Mouse (Mus musculus): Measurements from ENCODE around the gene Mrpl30. TPM values are rescaled to one million over a fixed set of nuclear protein-coding genes. Genes with fewer than 3 reads are reported as not detected.
A peak's percentile ranks its signal among the peaks of the same experiment; 100 is the strongest.

Mrpl30 gene
- polyA plus RNA-seq, 1 experiment from 2014 or later: 272 TPM

- Histone ChIP-seq H3K9ac (replicated peaks; ENCODE audit: low read depth, low read length) (no peak overlapping the region), H3K4me2 (replicated peaks; ENCODE audit: low read depth, low read length) (no peak overlapping the region), H3K27me3 (ENCODE audit: control insufficient read depth, insufficient read depth, low read length) (no peaks in the 10 kb centered on the region), H3K27ac (ENCODE audit: low read length) (no peak overlapping the region), H3K4me3 (ENCODE audit: low read depth, low read length) (no peak overlapping the region), H3K9me3 (ENCODE audit: control insufficient read depth, low read depth, low read length) (no peaks in the 10 kb centered on the region), H3K4me1 (ENCODE audit: control insufficient read depth, insufficient read depth, low read length) (peaks cover 5% of the 10 kb centered on the region; the same call in 1 of the 2 replicates), H3K36me3 (ENCODE audit: control insufficient read depth, insufficient read depth, low read length) (peaks cover 9% of the 10 kb centered on the region)
- no peak for ATAC-seq (ENCODE audit: insufficient number of reproducible peaks, insufficient read depth, low FRiP score, low read depth)
- 75% methylated on average over 4 of the region's 4 CpGs for WGBS
These were observed 5.8 kb upstream of the Mrpl30 start for GRCm38 (mm10) chr1:37884451-37884850.

GRCm38 (mm10) chr1:37889206-37889605 lies 1.1 kb upstream of the Mrpl30 start:
- no peak for ATAC-seq (ENCODE audit: insufficient number of reproducible peaks, insufficient read depth, low FRiP score, low read depth)
- Histone ChIP-seq H3K4me3 (ENCODE audit: low read depth, low read length) (peak overlapping the region; percentile 71), H3K27me3 (ENCODE audit: control insufficient read depth, insufficient read depth, low read length) (no peaks in the 10 kb centered on the region), H3K9ac (replicated peaks; ENCODE audit: low read depth, low read length) (no peak overlapping the region), H3K27ac (ENCODE audit: low read length) (no peak overlapping the region), H3K4me1 (ENCODE audit: control insufficient read depth, insufficient read depth, low read length) (peaks cover 10% of the 10 kb centered on the region; the same call in 1 of the 2 replicates), H3K4me2 (replicated peaks; ENCODE audit: low read depth, low read length) (peak overlapping the region; percentile 60), H3K36me3 (ENCODE audit: control insufficient read depth, insufficient read depth, low read length) (peaks cover 3% of the 10 kb centered on the region), H3K9me3 (ENCODE audit: control insufficient read depth, low read depth, low read length) (no peaks in the 10 kb centered on the region)
- WGBS: 81% methylated on average over 7 of the region's 7 CpGs

GRCm38 (mm10) chr1:37891400-37891799 lies 1.1 kb downstream of the Mrpl30 start:
- Histone ChIP-seq H3K9ac (replicated peaks; ENCODE audit: low read depth, low read length) (peak overlapping the region; percentile 68; the same call in 1 of the 2 replicates), H3K4me3 (ENCODE audit: low read depth, low read length) (peak overlapping the region; percentile 71), H3K36me3 (ENCODE audit: control insufficient read depth, insufficient read depth, low read length) (peaks cover 24% of the 10 kb centered on the region), H3K9me3 (ENCODE audit: control insufficient read depth, low read depth, low read length) (no peaks in the 10 kb centered on the region), H3K27me3 (ENCODE audit: control insufficient read depth, insufficient read depth, low read length) (no peaks in the 10 kb centered on the region), H3K4me1 (ENCODE audit: control insufficient read depth, insufficient read depth, low read length) (peaks cover 10% of the 10 kb centered on the region; the same call in 1 of the 2 replicates), H3K4me2 (replicated peaks; ENCODE audit: low read depth, low read length) (peak overlapping the region; percentile 87), H3K27ac (ENCODE audit: low read length) (no peak overlapping the region)
- ATAC-seq (ENCODE audit: insufficient number of reproducible peaks, insufficient read depth, low FRiP score, low read depth): no peak
- 54% methylated on average over 3 of the region's 3 CpGs for WGBS

- ATAC-seq (ENCODE audit: insufficient number of reproducible peaks, insufficient read depth, low FRiP score, low read depth): no peak
- peaks cover 46% of the 10 kb centered on the region for H3K36me3 ChIP-seq (ENCODE audit: control insufficient read depth, insufficient read depth, low read length)
- no peak overlapping the region for H3K9ac ChIP-seq (replicated peaks; ENCODE audit: low read depth, low read length)
- no peak overlapping the region for H3K27ac ChIP-seq (ENCODE audit: low read length)
- no peaks in the 10 kb centered on the region for H3K27me3 ChIP-seq (ENCODE audit: control insufficient read depth, insufficient read depth, low read length)
- no peak overlapping the region for H3K4me3 ChIP-seq (ENCODE audit: low read depth, low read length)
- H3K9me3 ChIP-seq (ENCODE audit: control insufficient read depth, low read depth, low read length): no peaks in the 10 kb centered on the region
- no peak overlapping the region for H3K4me2 ChIP-seq (replicated peaks; ENCODE audit: low read depth, low read length)
- H3K4me1 ChIP-seq (ENCODE audit: control insufficient read depth, insufficient read depth, low read length): peaks cover 5% of the 10 kb centered on the region; the same call in 1 of the 2 replicates
These were observed 4.3 kb downstream of the Mrpl30 start for GRCm38 (mm10) chr1:37894606-37895005.

GRCm38 (mm10) chr1:37899816-37900215 lies 9.5 kb downstream of the Mrpl30 start:
- no peak overlapping the region for H3K4me2 ChIP-seq (replicated peaks; ENCODE audit: low read depth, low read length)
- no peaks in the 10 kb centered on the region for H3K27me3 ChIP-seq (ENCODE audit: control insufficient read depth, insufficient read depth, low read length)
- H3K9me3 ChIP-seq (ENCODE audit: control insufficient read depth, low read depth, low read length): no peaks in the 10 kb centered on the region
- H3K4me1 ChIP-seq (ENCODE audit: control insufficient read depth, insufficient read depth, low read length): no peaks in the 10 kb centered on the region
- H3K9ac ChIP-seq (replicated peaks; ENCODE audit: low read depth, low read length): no peak overlapping the region
- no peak overlapping the region for H3K4me3 ChIP-seq (ENCODE audit: low read depth, low read length)
- H3K36me3 ChIP-seq (ENCODE audit: control insufficient read depth, insufficient read depth, low read length): peaks cover 40% of the 10 kb centered on the region
- ATAC-seq (ENCODE audit: insufficient number of reproducible peaks, insufficient read depth, low FRiP score, low read depth): no peak
- H3K27ac ChIP-seq (ENCODE audit: low read length): no peak overlapping the region
- WGBS: 67% methylated on average over 4 of the region's 4 CpGs

GRCm38 (mm10) chr1:37900288-37900687 lies 10.0 kb downstream of the Mrpl30 start:
- H3K9me3 ChIP-seq (ENCODE audit: control insufficient read depth, low read depth, low read length): no peaks in the 10 kb centered on the region
- H3K27ac ChIP-seq (ENCODE audit: low read length): no peak overlapping the region
- no peaks in the 10 kb centered on the region for H3K27me3 ChIP-seq (ENCODE audit: control insufficient read depth, insufficient read depth, low read length)
- no peaks in the 10 kb centered on the region for H3K4me1 ChIP-seq (ENCODE audit: control insufficient read depth, insufficient read depth, low read length)
- ATAC-seq (ENCODE audit: insufficient number of reproducible peaks, insufficient read depth, low FRiP score, low read depth): no peak
- H3K9ac ChIP-seq (replicated peaks; ENCODE audit: low read depth, low read length): no peak overlapping the region
- no peak overlapping the region for H3K4me2 ChIP-seq (replicated peaks; ENCODE audit: low read depth, low read length)
- no peak overlapping the region for H3K4me3 ChIP-seq (ENCODE audit: low read depth, low read length)
- peaks cover 35% of the 10 kb centered on the region for H3K36me3 ChIP-seq (ENCODE audit: control insufficient read depth, insufficient read depth, low read length)
- WGBS: 55% methylated on average over 6 of the region's 6 CpGs

GRCm38 (mm10) chr1:37903178-37903577 lies 12.9 kb downstream of the Mrpl30 start:
- no peak for ATAC-seq (ENCODE audit: insufficient number of reproducible peaks, insufficient read depth, low FRiP score, low read depth)
- H3K36me3 ChIP-seq (ENCODE audit: control insufficient read depth, insufficient read depth, low read length): peaks cover 15% of the 10 kb centered on the region; the same call in 1 of the 2 replicates
- no peaks in the 10 kb centered on the region for H3K9me3 ChIP-seq (ENCODE audit: control insufficient read depth, low read depth, low read length)
- H3K4me2 ChIP-seq (replicated peaks; ENCODE audit: low read depth, low read length): no peak overlapping the region
- WGBS: 28% methylated on average over 6 of the region's 6 CpGs
- H3K4me3 ChIP-seq (ENCODE audit: low read depth, low read length): no peak overlapping the region
- no peaks in the 10 kb centered on the region for H3K27me3 ChIP-seq (ENCODE audit: control insufficient read depth, insufficient read depth, low read length)
- H3K4me1 ChIP-seq (ENCODE audit: control insufficient read depth, insufficient read depth, low read length): no peaks in the 10 kb centered on the region
- H3K27ac ChIP-seq (ENCODE audit: low read length): no peak overlapping the region
- H3K9ac ChIP-seq (replicated peaks; ENCODE audit: low read depth, low read length): no peak overlapping the region

- Histone ChIP-seq H3K4me1 (ENCODE audit: control insufficient read depth, insufficient read depth, low read length) (no peaks in the 10 kb centered on the region), H3K9me3 (ENCODE audit: control insufficient read depth, low read depth, low read length) (no peaks in the 10 kb centered on the region), H3K4me2 (replicated peaks; ENCODE audit: low read depth, low read length) (no peak overlapping the region), H3K27ac (ENCODE audit: low read length) (no peak overlapping the region), H3K4me3 (ENCODE audit: low read depth, low read length) (no peak overlapping the region), H3K27me3 (ENCODE audit: control insufficient read depth, insufficient read depth, low read length) (no peaks in the 10 kb centered on the region), H3K9ac (replicated peaks; ENCODE audit: low read depth, low read length) (no peak overlapping the region), H3K36me3 (ENCODE audit: control insufficient read depth, insufficient read depth, low read length) (no peaks in the 10 kb centered on the region)
- ATAC-seq (ENCODE audit: insufficient number of reproducible peaks, insufficient read depth, low FRiP score, low read depth): no peak
- 77% methylated on average over 2 of the region's 2 CpGs for WGBS
These were observed 22.5 kb downstream of the Mrpl30 start for GRCm38 (mm10) chr1:37912751-37913150.

- H3K27ac ChIP-seq (ENCODE audit: low read length): no peak within 1 kb of the TSS
- no peak within 1 kb of the TSS for H3K9ac ChIP-seq (replicated peaks; ENCODE audit: low read depth, low read length)
- H3K4me1 ChIP-seq (ENCODE audit: control insufficient read depth, insufficient read depth, low read length): no peaks in the 10 kb centered on the region
- H3K36me3 ChIP-seq (ENCODE audit: control insufficient read depth, insufficient read depth, low read length): no peaks in the 10 kb centered on the region
- H3K4me2 ChIP-seq (replicated peaks; ENCODE audit: low read depth, low read length): no peak within 1 kb of the TSS
- 71% methylated on average over 5 of the region's 5 CpGs for WGBS
- ATAC-seq (ENCODE audit: insufficient number of reproducible peaks, insufficient read depth, low FRiP score, low read depth): no peak
- no peaks in the 10 kb centered on the region for H3K27me3 ChIP-seq (ENCODE audit: control insufficient read depth, insufficient read depth, low read length)
- H3K4me3 ChIP-seq (ENCODE audit: low read depth, low read length): no peak within 1 kb of the TSS
- no peaks in the 10 kb centered on the region for H3K9me3 ChIP-seq (ENCODE audit: control insufficient read depth, low read depth, low read length)
These were observed 26.1 kb downstream of the Mrpl30 start, which contains the start of gene Lyg2 for GRCm38 (mm10) chr1:37916393-37916792. Lyg2 (minus strand) TSS chr1:37916493.
